Mouse (Mus musculus): Measurements from ENCODE around the gene Tmem132b. TPM values are rescaled to one million over a fixed set of nuclear protein-coding genes. Genes with fewer than 3 reads are reported as not detected.

Tmem132b gene
- polyA plus RNA-seq, 1 experiment: 0.01 TPM

DNA sequence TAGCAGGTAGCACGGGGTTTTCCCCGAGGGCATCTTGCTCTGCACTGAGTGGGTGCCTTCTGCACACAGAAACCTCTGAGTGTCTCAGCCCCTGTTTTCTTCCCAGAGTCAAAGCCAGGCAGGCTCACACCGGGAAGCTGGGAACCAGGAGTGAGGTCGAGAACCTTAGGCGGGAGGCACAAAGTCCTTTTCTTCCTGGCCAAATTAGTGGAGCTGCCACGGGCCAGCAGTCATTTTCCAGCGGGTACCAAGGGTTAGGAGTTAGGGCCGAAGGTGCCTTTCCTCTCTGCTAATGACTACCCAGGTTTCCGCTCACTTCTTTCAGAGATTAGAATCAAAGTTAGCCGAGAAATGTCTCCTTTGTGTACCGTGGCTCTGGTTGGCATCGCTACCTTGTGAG is 75.6 kb downstream of the Tmem132b start:
- no peaks in the 10 kb centered on the region for H3K36me3 ChIP-seq (ENCODE audit: control insufficient read depth, insufficient read depth)

DNA sequence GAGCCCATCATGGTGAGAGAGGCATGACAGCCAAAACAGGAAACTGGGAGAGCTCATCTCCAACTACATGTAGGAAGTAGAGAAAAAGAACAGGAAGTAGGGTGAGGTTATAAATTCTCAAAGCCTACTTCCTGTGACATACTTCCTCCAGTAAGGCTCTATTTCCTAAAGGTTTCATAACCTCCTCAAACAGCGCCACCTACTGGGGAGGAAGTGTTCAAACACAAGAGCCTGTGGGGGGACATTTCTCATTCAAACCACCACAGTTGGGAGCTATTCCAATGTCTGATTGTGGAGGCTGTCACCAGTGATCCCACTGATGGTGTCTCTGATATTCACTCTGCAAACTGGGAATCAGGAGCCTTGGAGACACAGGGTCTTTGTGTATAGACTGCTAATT is 78.4 kb downstream of the Tmem132b start:
- Histone ChIP-seq H3K27me3 (ENCODE audit: control insufficient read depth, insufficient read depth, insufficient read length) (no peaks in the 10 kb centered on the region), H3K36me3 (ENCODE audit: control insufficient read depth, insufficient read depth) (no peaks in the 10 kb centered on the region), H3K4me3 (no peak overlapping the region), H3K4me2 (ENCODE audit: low read depth) (no peak overlapping the region), H3ac (ENCODE audit: control insufficient read depth, insufficient read length) (no peak overlapping the region), H3K79me2 (ENCODE audit: control insufficient read depth, insufficient read depth) (no peaks in the 10 kb centered on the region)
- TF ChIP-seq MYOD1 (IDR thresholded peaks at IDR 0.05; ENCODE audit: control insufficient read depth in 1 of 3, insufficient read length in 2 of 3, low read depth in 2 of 3): no peak
- TF ChIP-seq REST (IDR thresholded peaks at IDR 0.05; ENCODE audit: insufficient read depth, insufficient read length): no peak
- TF ChIP-seq CEBPB (IDR thresholded peaks at IDR 0.05; ENCODE audit: insufficient read depth, poor library complexity, severe bottlenecking): no peak
- no peak for TF ChIP-seq MAX (IDR thresholded peaks at IDR 0.05; ENCODE audit: low read depth)
- no peak for TF ChIP-seq MYOG (IDR thresholded peaks at IDR 0.05; ENCODE audit: control insufficient read depth in 1 of 3, insufficient read depth in 1 of 3, insufficient read length in 2 of 3, low read depth in 2 of 3)
- no peak for TF ChIP-seq TCF12 (IDR thresholded peaks at IDR 0.05; ENCODE audit: insufficient read depth, poor library complexity, severe bottlenecking)
- TF ChIP-seq POLR2A (IDR thresholded peaks at IDR 0.05; ENCODE audit: insufficient read length, low read depth): no peak

More for the DNA sequence above, 75.6 kb downstream of the Tmem132b start:
- no peak overlapping the region for H3K4me3 ChIP-seq
- H3K4me2 ChIP-seq (ENCODE audit: low read depth): no peak overlapping the region
- H3K79me2 ChIP-seq (ENCODE audit: control insufficient read depth, insufficient read depth): no peaks in the 10 kb centered on the region
- H3ac ChIP-seq (ENCODE audit: control insufficient read depth, insufficient read length): no peak overlapping the region
- TF ChIP-seq POLR2AphosphoS2 (IDR thresholded peaks at IDR 0.05; ENCODE audit: insufficient read length, low read depth) (no peak), MYOG (IDR thresholded peaks at IDR 0.05; ENCODE audit: control insufficient read depth in 1 of 3, insufficient read depth in 1 of 3, insufficient read length in 2 of 3, low read depth in 2 of 3) (no peak), TCF12 (IDR thresholded peaks at IDR 0.05; ENCODE audit: insufficient read depth, poor library complexity, severe bottlenecking) (no peak), MYOD1 (IDR thresholded peaks at IDR 0.05; ENCODE audit: control insufficient read depth in 1 of 3, insufficient read length in 2 of 3, low read depth in 2 of 3) (no peak), SRF (IDR thresholded peaks at IDR 0.05; ENCODE audit: control insufficient read depth, insufficient read length, low read depth) (no peak), MAX (IDR thresholded peaks at IDR 0.05; ENCODE audit: low read depth) (no peak), POLR2A (IDR thresholded peaks at IDR 0.05; ENCODE audit: insufficient read length, low read depth) (no peak), CEBPB (IDR thresholded peaks at IDR 0.05; ENCODE audit: insufficient read depth, poor library complexity, severe bottlenecking) (no peak), TCF3 (IDR thresholded peaks at IDR 0.05; ENCODE audit: insufficient read length, low read depth) (no peak), REST (IDR thresholded peaks at IDR 0.05; ENCODE audit: insufficient read depth, insufficient read length) (no peak), USF1 (IDR thresholded peaks at IDR 0.05; ENCODE audit: low read depth) (no peak), E2F4 (IDR thresholded peaks at IDR 0.05; ENCODE audit: insufficient read depth) (no peak)
- no peaks in the 10 kb centered on the region for H3K27me3 ChIP-seq (ENCODE audit: control insufficient read depth, insufficient read depth, insufficient read length)

DNA sequence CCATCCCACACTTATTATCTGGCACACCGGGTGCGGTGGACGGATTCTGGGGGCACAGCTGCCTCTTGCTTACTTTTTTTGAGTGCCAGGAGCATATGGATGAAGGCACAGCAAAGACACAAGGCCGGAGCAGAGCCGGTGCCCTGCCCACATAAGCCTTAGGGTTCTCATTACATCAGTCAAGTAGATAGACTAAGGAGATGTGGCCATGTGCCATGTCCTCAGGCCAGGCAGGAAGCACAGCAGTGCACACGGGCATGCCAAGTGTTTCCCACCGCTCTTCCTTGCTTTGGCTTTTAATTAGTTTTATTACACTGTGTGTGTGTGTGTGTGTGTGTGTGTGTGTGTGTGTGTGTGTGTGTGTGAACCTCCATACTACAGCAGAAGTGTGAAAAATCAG is 80.9 kb downstream of the Tmem132b start:
- H3ac ChIP-seq (ENCODE audit: control insufficient read depth, insufficient read length): no peak overlapping the region
- H3K4me2 ChIP-seq (ENCODE audit: low read depth): no peak overlapping the region
- H3K36me3 ChIP-seq (ENCODE audit: control insufficient read depth, insufficient read depth): no peaks in the 10 kb centered on the region
- H3K4me3 ChIP-seq: no peak overlapping the region
- no peaks in the 10 kb centered on the region for H3K27me3 ChIP-seq (ENCODE audit: control insufficient read depth, insufficient read depth, insufficient read length)
- TF ChIP-seq MAX (IDR thresholded peaks at IDR 0.05; ENCODE audit: low read depth): no peak
- TF ChIP-seq TCF3 (IDR thresholded peaks at IDR 0.05; ENCODE audit: insufficient read length, low read depth): no peak
- no peak for TF ChIP-seq MYOD1 (IDR thresholded peaks at IDR 0.05; ENCODE audit: control insufficient read depth in 1 of 3, insufficient read length in 2 of 3, low read depth in 2 of 3)
- TF ChIP-seq REST (IDR thresholded peaks at IDR 0.05; ENCODE audit: insufficient read depth, insufficient read length): no peak
- TF ChIP-seq USF1 (IDR thresholded peaks at IDR 0.05; ENCODE audit: low read depth): no peak
- TF ChIP-seq POLR2A (IDR thresholded peaks at IDR 0.05; ENCODE audit: insufficient read length, low read depth): no peak
- TF ChIP-seq CEBPB (IDR thresholded peaks at IDR 0.05; ENCODE audit: insufficient read depth, poor library complexity, severe bottlenecking): no peak
- TF ChIP-seq SRF (IDR thresholded peaks at IDR 0.05; ENCODE audit: control insufficient read depth, insufficient read length, low read depth): no peak
- TF ChIP-seq POLR2AphosphoS2 (IDR thresholded peaks at IDR 0.05; ENCODE audit: insufficient read length, low read depth): no peak
- TF ChIP-seq TCF12 (IDR thresholded peaks at IDR 0.05; ENCODE audit: insufficient read depth, poor library complexity, severe bottlenecking): no peak
- TF ChIP-seq MYOG (IDR thresholded peaks at IDR 0.05; ENCODE audit: control insufficient read depth in 1 of 3, insufficient read depth in 1 of 3, insufficient read length in 2 of 3, low read depth in 2 of 3): no peak
- no peak for TF ChIP-seq E2F4 (IDR thresholded peaks at IDR 0.05; ENCODE audit: insufficient read depth)
- no peaks in the 10 kb centered on the region for H3K79me2 ChIP-seq (ENCODE audit: control insufficient read depth, insufficient read depth)

DNA sequence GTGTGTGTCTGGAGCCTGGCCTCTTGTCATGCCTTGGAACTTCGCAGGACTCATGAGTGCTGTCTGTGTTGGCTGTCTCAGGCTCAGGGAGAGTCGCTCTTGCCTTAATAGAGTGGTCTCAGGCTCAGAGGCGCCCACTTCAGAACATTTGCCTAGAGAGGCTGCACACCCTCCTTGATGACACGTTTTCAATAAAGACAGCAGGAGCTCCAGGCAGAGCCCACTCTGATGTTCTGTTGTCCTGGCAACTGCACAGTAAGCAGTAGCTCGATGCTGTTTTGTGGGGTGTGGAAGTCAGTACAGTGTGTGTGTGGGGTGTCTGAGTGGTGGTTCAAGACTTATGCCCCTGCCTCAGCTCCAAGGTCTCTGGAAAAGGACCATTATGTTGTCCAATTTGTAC is 81.6 kb downstream of the Tmem132b start:
- Histone ChIP-seq H3K79me2 (ENCODE audit: control insufficient read depth, insufficient read depth) (no peaks in the 10 kb centered on the region), H3ac (ENCODE audit: control insufficient read depth, insufficient read length) (no peak overlapping the region), H3K4me2 (ENCODE audit: low read depth) (no peak overlapping the region), H3K27me3 (ENCODE audit: control insufficient read depth, insufficient read depth, insufficient read length) (no peaks in the 10 kb centered on the region), H3K36me3 (ENCODE audit: control insufficient read depth, insufficient read depth) (no peaks in the 10 kb centered on the region), H3K4me3 (no peak overlapping the region)
- no peak for TF ChIP-seq TCF3 (IDR thresholded peaks at IDR 0.05; ENCODE audit: insufficient read length, low read depth)
- TF ChIP-seq CEBPB (IDR thresholded peaks at IDR 0.05; ENCODE audit: insufficient read depth, poor library complexity, severe bottlenecking): no peak
- TF ChIP-seq USF1 (IDR thresholded peaks at IDR 0.05; ENCODE audit: low read depth): no peak
- no peak for TF ChIP-seq E2F4 (IDR thresholded peaks at IDR 0.05; ENCODE audit: insufficient read depth)
- TF ChIP-seq MYOD1 (IDR thresholded peaks at IDR 0.05; ENCODE audit: control insufficient read depth in 1 of 3, insufficient read length in 2 of 3, low read depth in 2 of 3): no peak
- no peak for TF ChIP-seq POLR2AphosphoS2 (IDR thresholded peaks at IDR 0.05; ENCODE audit: insufficient read length, low read depth)
- TF ChIP-seq POLR2A (IDR thresholded peaks at IDR 0.05; ENCODE audit: insufficient read length, low read depth): no peak

DNA sequence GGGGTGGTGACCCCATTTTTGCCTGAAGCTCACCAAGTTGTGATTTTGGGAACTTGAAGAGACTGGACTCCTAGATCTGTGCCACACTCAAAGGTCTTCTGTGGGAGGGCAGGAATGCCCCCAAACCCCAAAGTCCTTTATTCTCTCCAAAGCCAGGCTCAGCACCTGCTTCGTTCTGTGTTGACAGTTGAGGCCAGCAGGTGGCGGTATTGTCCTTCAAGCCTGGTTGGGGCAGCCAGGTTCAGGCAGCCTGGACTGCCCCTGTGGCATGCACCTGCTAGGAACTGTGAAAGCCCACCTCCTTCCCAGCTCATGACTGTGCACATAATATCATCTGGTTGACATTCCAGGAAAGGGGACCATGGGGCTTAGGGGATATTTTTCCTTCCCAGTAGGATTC is 82.8 kb downstream of the Tmem132b start:
- H3K4me3 ChIP-seq: no peak overlapping the region
- H3ac ChIP-seq (ENCODE audit: control insufficient read depth, insufficient read length): no peak overlapping the region
- no peak overlapping the region for H3K4me2 ChIP-seq (ENCODE audit: low read depth)
- no peaks in the 10 kb centered on the region for H3K36me3 ChIP-seq (ENCODE audit: control insufficient read depth, insufficient read depth)
- TF ChIP-seq CEBPB (IDR thresholded peaks at IDR 0.05; ENCODE audit: insufficient read depth, poor library complexity, severe bottlenecking): no peak
- TF ChIP-seq REST (IDR thresholded peaks at IDR 0.05; ENCODE audit: insufficient read depth, insufficient read length): no peak
- TF ChIP-seq MAX (IDR thresholded peaks at IDR 0.05; ENCODE audit: low read depth): no peak
- no peak for TF ChIP-seq MYOG (IDR thresholded peaks at IDR 0.05; ENCODE audit: control insufficient read depth in 1 of 3, insufficient read depth in 1 of 3, insufficient read length in 2 of 3, low read depth in 2 of 3)
- no peak for TF ChIP-seq E2F4 (IDR thresholded peaks at IDR 0.05; ENCODE audit: insufficient read depth)
- TF ChIP-seq TCF12 (IDR thresholded peaks at IDR 0.05; ENCODE audit: insufficient read depth, poor library complexity, severe bottlenecking): no peak
- no peak for TF ChIP-seq POLR2A (IDR thresholded peaks at IDR 0.05; ENCODE audit: insufficient read length, low read depth)
- no peak for TF ChIP-seq TCF3 (IDR thresholded peaks at IDR 0.05; ENCODE audit: insufficient read length, low read depth)
- no peak for TF ChIP-seq MYOD1 (IDR thresholded peaks at IDR 0.05; ENCODE audit: control insufficient read depth in 1 of 3, insufficient read length in 2 of 3, low read depth in 2 of 3)
- TF ChIP-seq POLR2AphosphoS2 (IDR thresholded peaks at IDR 0.05; ENCODE audit: insufficient read length, low read depth): no peak
- TF ChIP-seq USF1 (IDR thresholded peaks at IDR 0.05; ENCODE audit: low read depth): no peak
- no peak for TF ChIP-seq SRF (IDR thresholded peaks at IDR 0.05; ENCODE audit: control insufficient read depth, insufficient read length, low read depth)
- H3K79me2 ChIP-seq (ENCODE audit: control insufficient read depth, insufficient read depth): no peaks in the 10 kb centered on the region
- no peaks in the 10 kb centered on the region for H3K27me3 ChIP-seq (ENCODE audit: control insufficient read depth, insufficient read depth, insufficient read length)
